Mouse (Mus musculus): ENCODE measurements around the gene Il1f9.
"Not testable (repeated sequence)": the region's sequence is repeated elsewhere in the genome, so short reads cannot be mapped to it uniquely, and the experiment has no call there.

Il1f9 gene

DNA sequence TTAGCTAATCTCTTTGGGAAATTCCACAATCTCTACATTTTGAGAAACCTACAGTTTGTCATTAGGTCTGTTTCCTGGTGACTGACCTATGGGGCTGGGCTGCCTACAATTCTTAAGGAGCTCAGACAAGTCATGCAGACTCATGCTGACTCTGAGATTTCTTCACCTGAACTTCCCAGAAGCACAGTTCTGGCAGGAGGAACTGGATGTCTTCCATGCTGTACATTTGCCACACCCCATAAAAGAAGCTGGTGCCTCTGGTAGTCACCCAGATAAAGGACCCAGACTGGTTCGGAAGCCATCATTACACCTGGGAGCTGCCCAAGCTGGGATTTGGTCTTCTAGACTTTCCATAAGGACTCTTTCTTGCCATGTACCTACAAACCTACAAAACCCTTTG, at the start of gene Il1f9:
Gene Il1f9 (plus strand): TSS at position 301 of the 400 bp plus-strand sequence.
- DNase-seq (ENCODE audit: low read depth, low spot score): no peak

- DNase-seq (ENCODE audit: low read depth, low spot score): no peak
Observed at GRCm38 (mm10) chr2:24152861-24153260, 33.4 kb upstream of the Il1f9 start, which contains the start of gene Il1f8. Il1f8 (plus strand) TSS chr2:24153161.

DNA sequence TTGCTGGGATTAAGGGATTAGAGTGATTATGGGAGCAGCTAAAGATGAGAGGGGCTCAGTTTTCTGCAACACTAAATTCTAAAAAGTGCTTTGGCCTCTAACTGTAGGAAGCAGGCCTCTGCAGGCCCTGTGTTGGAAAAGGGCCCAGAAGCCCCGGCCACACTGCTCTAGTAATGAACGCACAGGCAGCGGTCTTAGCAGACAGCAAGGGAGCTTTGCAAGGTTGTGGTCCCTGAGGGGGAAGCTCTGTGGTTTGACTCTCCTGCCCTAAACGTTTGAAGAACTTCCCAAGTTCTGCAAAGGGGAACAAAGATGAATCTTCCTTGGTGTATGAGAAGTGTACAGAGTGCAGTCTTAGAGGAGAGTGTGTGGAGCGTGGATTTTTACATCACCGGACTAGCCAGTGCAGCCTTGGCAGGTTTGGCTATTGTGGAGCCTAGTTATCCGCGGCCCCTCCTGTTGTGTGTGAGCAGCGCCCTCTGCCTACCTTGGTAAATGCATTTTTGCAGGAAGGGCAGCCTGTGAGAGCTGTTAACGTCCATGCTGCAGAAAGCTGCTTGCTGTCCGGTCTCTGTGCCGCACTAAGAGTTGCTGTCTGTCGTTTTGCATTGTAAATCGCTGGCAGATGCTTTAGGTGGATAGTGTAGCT, 4.5 kb upstream of the Il1f9 start:
- not testable (repeated sequence) for DNase-seq (ENCODE audit: low read depth, low spot score)

GRCm38 (mm10) chr2:24182423-24183147, 3.7 kb upstream of the Il1f9 start:
- DNase-seq (ENCODE audit: low read depth, low spot score): not testable (repeated sequence)

GRCm38 (mm10) chr2:24184092-24184491, 2.2 kb upstream of the Il1f9 start:
- DNase-seq (ENCODE audit: low read depth, low spot score): not testable (repeated sequence)

DNA sequence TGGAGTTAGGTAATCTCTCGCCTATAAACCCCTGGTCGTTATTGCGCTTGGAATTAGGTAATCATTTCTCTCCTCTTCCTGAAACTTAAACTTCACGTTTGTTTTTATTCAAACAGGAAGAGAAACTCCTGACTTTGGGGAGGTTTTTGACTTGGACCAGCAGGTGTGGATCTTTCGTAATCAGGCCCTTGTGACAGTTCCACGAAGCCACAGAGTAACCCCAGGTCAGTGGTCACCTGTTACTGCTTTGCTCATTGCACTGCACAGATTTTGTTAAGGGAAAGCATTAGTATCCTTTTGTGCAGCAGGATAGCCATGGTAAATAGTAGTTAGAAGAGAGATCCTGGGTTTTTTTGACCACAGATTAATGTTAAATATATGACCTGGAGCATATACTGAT, 1.3 kb downstream of the Il1f9 start:
- DNase-seq (ENCODE audit: low read depth, low spot score): no peak

DNA sequence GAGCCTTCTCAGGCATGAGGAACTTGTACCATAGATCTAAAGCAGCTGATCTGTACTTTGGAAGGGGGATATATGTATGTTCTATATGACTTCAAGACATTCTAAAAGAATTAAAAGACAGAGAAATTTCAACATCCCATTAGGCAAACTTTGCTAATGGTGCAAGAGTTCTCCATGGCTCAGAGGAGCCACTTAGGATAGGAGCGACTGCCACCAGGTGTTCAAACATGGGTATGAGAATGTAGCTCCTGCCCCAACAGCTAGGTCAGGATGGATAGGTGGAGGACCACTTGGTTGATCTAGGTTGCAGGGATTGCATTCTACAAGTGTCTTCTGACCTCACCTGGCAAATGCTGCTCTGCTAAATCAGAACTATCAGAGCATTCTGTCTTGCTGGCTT, 1.9 kb downstream of the Il1f9 start:
- DNase-seq (ENCODE audit: low read depth, low spot score): no peak

GRCm38 (mm10) chr2:24215118-24215517, 28.8 kb downstream of the Il1f9 start, which contains the start of gene Il1f6:
Il1f6 (plus strand) TSS chr2:24215418.
- no peak for DNase-seq (ENCODE audit: low read depth, low spot score)

DNA sequence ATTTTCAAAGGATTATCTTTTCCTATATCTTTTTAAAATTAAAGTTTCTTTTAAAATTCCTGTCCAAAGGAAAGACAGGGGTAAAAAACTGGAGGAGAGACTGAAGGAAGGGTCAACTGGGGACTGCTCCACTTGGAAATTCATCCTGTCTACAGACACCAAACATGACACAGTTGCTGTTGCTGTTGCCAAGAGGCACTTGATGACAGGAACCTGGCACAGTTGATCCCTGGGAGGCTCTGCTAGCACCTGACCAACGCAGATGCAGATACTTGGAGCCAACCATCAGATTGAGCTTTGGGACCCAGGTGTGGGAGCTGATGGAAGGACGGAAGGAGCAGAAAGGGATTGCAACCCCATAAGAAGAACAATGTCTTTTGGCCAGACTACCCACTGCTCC, 40.9 kb downstream of the Il1f9 start:
- DNase-seq (ENCODE audit: low read depth, low spot score): no peak

Measured in retina, postnatal 7 days (tissue).